Mouse (Mus musculus) testis, adult 2 months (tissue): ENCODE measurements at regions not wholly inside any gene's neighbourhood (a gene's known extent, or its start where the extent isn't known, plus 50 kb on each side); places are given as distances from the start of the nearest gene placed in this dataset.

Experiments used
- CTCF ChIP-seq: fragments of 200-500 bp; IDR thresholded peaks from 2 replicates; pipeline ENCODE4 v1.5.1; 2012; ENCODE audit warnings: low read depth, mild to moderate bottlenecking, inconsistent platforms, low read length, moderate library complexity; ENCODE audit not compliant: control insufficient read depth, insufficient read depth, insufficient replicate concordance
- POLR2A ChIP-seq: fragments of 200-500 bp; IDR thresholded peaks from 2 replicates; pipeline ENCODE4 v1.6.1; 2012; ENCODE audit warnings: low read depth, mild to moderate bottlenecking, inconsistent platforms, low read length, moderate library complexity; ENCODE audit not compliant: control insufficient read depth

DNA sequence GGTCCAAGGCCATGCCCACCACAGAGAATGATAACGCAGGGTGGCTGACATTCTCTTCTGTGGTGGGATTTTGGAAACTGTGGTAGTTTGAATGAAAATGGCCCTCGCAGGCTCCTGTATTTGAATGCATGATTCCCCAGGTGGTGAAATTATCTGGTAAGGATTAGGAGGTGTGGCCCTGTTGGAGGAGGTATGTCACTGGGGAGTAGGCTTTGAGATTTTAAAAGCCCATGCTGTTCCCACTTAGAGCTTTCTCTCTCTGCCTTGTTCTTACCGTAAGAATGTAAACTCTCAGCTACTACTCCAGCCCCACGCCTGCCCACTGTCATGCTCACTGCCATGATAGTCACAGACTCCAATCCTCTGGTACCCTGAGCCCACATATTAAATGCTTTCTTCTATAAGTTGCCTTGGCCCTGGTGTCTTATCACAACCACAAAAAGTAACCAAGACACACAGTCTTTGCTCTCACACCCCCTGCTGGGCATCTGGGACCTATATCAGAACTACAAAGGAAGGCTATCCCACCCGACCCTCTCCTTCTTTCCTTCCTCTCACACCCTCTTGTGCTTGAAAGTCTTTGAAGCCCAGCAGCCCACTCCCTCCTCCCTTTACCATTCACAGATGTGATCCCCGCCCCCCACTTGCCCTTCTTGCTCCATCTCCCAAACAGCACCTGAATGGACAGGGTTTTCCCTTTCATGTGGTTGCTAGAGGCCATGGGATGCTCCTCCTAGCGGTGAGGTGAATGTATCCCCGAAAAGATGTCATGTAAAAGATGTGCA, 118.1 kb upstream of the Slc22a12 start:
- TF ChIP-seq CTCF (no peak), POLR2A (no peak)
